Comparison of ENCODE assay signal across 8 mouse cellular contexts in the genomic region with DNA sequence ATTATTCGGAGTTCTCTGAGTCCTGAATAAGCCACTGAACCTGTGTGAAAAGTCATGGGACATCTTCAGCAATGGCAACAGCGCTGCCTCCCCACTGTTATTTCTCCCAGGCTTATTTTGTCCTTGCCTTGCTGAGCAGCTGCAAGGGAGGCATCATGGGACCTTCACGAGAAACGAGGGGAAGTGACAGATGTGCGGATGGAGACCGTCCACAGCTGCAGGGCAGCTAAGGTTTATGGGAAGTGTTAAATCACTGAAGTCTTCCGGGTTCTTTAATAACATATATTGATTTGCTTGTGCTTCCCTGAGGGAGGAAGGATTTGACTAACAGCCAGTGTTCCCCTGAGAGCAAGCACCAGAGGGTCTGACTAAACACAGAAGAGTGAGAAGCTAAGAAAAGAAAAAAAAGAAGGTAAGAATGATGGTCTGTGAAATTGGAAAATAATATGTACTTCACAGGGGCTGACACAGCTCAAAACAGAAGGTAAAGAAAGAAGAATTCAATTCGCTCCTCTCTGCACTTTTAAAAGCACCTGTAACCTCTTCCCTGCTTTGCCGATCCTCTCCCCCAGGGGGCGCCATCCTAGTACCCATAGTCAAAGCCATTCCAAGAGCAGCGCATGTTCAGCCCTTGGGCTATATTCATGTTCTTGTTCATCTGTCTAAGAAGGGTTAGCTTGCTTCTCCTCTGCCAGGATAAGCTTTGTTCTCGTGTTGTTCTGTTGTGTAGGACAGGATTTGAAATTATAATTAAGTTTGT.
A peak's percentile ranks its signal among the peaks of the same experiment; 100 is the strongest.
DNase-seq lines count a peak whose midpoint lies in the region; ATAC-seq and TF ChIP-seq lines count a peak whose summit lies in the region.

No protein-coding gene starts in this region.

- no peaks in the 10 kb centered on the region for H3K9me3 ChIP-seq in liver, postnatal 0 days (ENCODE audit: low read length)

- H3K4me2 ChIP-seq in liver, postnatal 0 days (ENCODE audit: low read depth, low read length), result no peak overlapping the region

- no peak for ATAC-seq in liver, postnatal 0 days

- H3K9ac ChIP-seq in liver, postnatal 0 days (replicated peaks), result no peak overlapping the region

- no peaks in the 10 kb centered on the region for H3K36me3 ChIP-seq in liver, postnatal 0 days (replicated peaks; ENCODE audit: insufficient read depth, low read length)

- TF ChIP-seq EP300 in liver, postnatal 0 days (IDR thresholded peaks at IDR 0.05; ENCODE audit: low read depth), result no peak

- no peak overlapping the region for H3K27ac ChIP-seq in liver, postnatal 0 days (ENCODE audit: low read depth)

- H3K4me1 ChIP-seq in liver, postnatal 0 days (ENCODE audit: insufficient read depth), result no peaks in the 10 kb centered on the region

- TF ChIP-seq CTCF in liver, postnatal 0 days (IDR thresholded peaks at IDR 0.05; ENCODE audit: low read depth), result peak; percentile 55

- H3K27me3 ChIP-seq in liver, postnatal 0 days (ENCODE audit: insufficient read depth, low read length), result no peaks in the 10 kb centered on the region

- peak; percentile 5 to 47 for DNase-seq in adrenal gland, adult (ENCODE audit: inconsistent age in 2 of 2, low spot score in 1 of 2)
- DNase-seq in adrenal gland, postnatal 4 days (ENCODE audit: low spot score in 2 of 2), result no peak
- DNase-seq in left cerebral cortex, postnatal 4 days, result peak; percentile 38
- DNase-seq in left cerebral cortex, adult 9 months (ENCODE audit: low spot score in 2 of 2), result no peak
- DNase-seq in c-Kit-negative CD71-positive TER-119-positive erythroid progenitor cells, embryonic 14.5 days (ENCODE audit: low read depth, low spot score), result peak; percentile 16
- peak; percentile 51 for DNase-seq in liver, postnatal 0 days
- peak; percentile 69 for DNase-seq in testis, postnatal 10 days (ENCODE audit: low spot score)
- DNase-seq in layer of hippocampus, adult 8-10 months (ENCODE audit: low spot score in 2 of 2), result no peak

- 56% methylated on average over 12 of the region's 12 CpGs for WGBS in liver, postnatal 0 days (ENCODE audit: insufficient replicate concordance)

- intact Hi-C loops in left cerebral cortex, postnatal 4 days (cut with DNase I), result no loop called here

- no peak overlapping the region for H3K4me3 ChIP-seq in liver, postnatal 0 days (ENCODE audit: low read depth, low read length)

Comparison
In these comparisons a context has a peak if more than half of its experiments do, and no peak if none do; other contexts are left out.
1. DNase-seq: peak in adrenal gland, adult (2 of 2), left cerebral cortex, postnatal 4 days (single experiment), c-Kit-negative CD71-positive TER-119-positive erythroid progenitor cells, embryonic 14.5 days (single experiment), liver, postnatal 0 days (single experiment) and testis, postnatal 10 days (single experiment); none in adrenal gland, postnatal 4 days (0 of 2), left cerebral cortex, adult 9 months (0 of 2) and layer of hippocampus, adult 8-10 months (0 of 2).